Mouse (Mus musculus) myocyte (in vitro differentiated cells): ENCODE data around the gene Tns2.

ENCODE experiments used
- CEBPB ChIP-seq: IDR thresholded peaks from 2 replicates; pipeline ENCODE4 v1.6.1; 2011; ENCODE audit warnings: mild to moderate bottlenecking, moderate library complexity; ENCODE audit not compliant: poor library complexity, insufficient read depth, severe bottlenecking
- E2F4 ChIP-seq: IDR thresholded peaks from one replicate; pipeline ENCODE4 v1.6.1; 2011; ENCODE audit warnings: mild to moderate bottlenecking, control low read depth, moderate library complexity; ENCODE audit not compliant: insufficient read depth
- MAX ChIP-seq: IDR thresholded peaks from one replicate; pipeline ENCODE4 v1.6.1; 2011; ENCODE audit warnings: low read depth, mild to moderate bottlenecking, control low read depth
- POLR2A ChIP-seq: IDR thresholded peaks from one replicate; pipeline ENCODE4 v1.6.1; 2011; ENCODE audit warnings: low read depth, mild to moderate bottlenecking, control low read depth, moderate library complexity; ENCODE audit not compliant: insufficient read length
- POLR2AphosphoS2 ChIP-seq: IDR thresholded peaks from one replicate; pipeline ENCODE4 v1.6.1; 2011; ENCODE audit warnings: low read depth, control low read depth; ENCODE audit not compliant: insufficient read length
- REST ChIP-seq: IDR thresholded peaks from one replicate; pipeline ENCODE4 v1.6.1; 2011; ENCODE audit warnings: mild to moderate bottlenecking, control low read depth, moderate library complexity; ENCODE audit not compliant: insufficient read depth, insufficient read length
- TCF12 ChIP-seq: IDR thresholded peaks from one replicate; pipeline ENCODE4 v1.6.1; 2011; ENCODE audit warnings: mild to moderate bottlenecking, control low read depth; ENCODE audit not compliant: poor library complexity, insufficient read depth, severe bottlenecking

DNA sequence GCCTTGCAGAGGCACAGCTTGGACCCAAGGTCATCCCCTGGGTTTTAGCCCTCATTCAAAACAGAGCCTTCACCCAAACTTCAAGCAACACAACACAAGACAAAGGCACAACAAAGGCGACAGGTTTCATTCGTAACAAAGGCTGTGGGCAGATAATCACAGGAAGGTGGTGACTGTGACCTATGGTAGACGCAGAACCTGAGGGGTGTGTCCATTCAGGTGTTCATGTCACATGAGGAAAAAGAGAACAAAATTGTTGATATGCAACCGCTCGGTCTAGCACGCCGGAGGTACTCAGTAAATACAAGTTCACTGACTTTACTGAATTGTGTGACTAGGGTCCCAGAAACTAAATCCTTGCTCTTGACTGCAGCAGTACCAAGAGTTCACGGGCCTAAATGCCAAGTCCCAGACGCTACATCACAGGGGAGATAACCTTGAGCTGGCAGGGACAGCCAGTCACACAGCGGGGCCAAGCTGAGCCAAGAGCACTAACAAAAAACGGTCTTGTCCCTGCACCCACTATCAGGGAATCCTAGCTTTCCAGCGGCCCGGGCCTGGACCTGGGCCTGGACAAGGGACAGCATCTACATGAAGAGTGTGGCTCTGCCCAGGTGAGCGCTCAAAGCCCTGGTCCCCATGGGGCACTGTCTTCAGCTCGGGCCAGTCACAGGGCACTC lies 43.6 kb upstream of the Tns2 start:
- TF ChIP-seq POLR2A (no peak), MAX (no peak), CEBPB (no peak), TCF12 (no peak), E2F4 (no peak), REST (no peak), POLR2AphosphoS2 (no peak)
